Mouse (Mus musculus): ENCODE data around the gene Mgat4e. TPM values are rescaled to one million over a fixed set of nuclear protein-coding genes. Genes with fewer than 3 reads are reported as not detected.
A peak's percentile ranks its signal among the peaks of the same experiment; 100 is the strongest.

Gene Mgat4e
- polyA plus RNA-seq, 1 experiment from 2014 or later, result not detected

DNA sequence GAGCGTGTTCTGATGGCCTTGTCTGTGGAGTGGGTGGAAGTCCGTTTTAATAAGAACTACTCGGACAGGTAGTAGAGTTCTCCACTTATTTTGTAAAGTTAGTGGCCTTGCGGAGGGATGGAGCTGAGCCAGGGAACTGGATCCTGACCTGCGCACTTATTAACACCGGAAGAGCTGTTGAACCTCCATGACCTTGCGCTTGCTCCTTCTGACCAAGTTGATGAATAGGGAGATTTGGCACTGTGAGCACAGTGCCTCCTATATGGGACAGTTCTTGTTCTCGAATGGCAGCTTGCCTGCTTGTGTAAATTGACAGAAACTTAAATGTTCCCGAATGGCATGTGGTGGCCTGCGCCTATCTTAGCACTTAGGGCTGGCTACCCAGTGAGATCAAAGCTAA lies 53.5 kb downstream of the Mgat4e start:
- Histone ChIP-seq H3K4me1 (ENCODE audit: control insufficient read depth, insufficient read depth, low read length) (0 out of 2 replicates have a peak, but pooled peaks cover 3% of the 10 kb centered on the region), H3K36me3 (ENCODE audit: control insufficient read depth, insufficient read depth, low read length) (0 out of 2 replicates have a peak, but pooled peaks cover 2% of the 10 kb centered on the region), H3K27ac (ENCODE audit: low read depth, low read length) (no peak overlapping the region), H3K27me3 (ENCODE audit: control insufficient read depth, insufficient read depth, low read length) (no peaks in the 10 kb centered on the region), H3K4me3 (ENCODE audit: low read depth, low read length) (no peak overlapping the region), H3K9me3 (replicated peaks; ENCODE audit: control insufficient read depth, low read length) (no peaks in the 10 kb centered on the region), H3K4me2 (peak overlapping the region; percentile 78), H3K9ac (ENCODE audit: low read depth, low read length) (no peak overlapping the region)
- WGBS (ENCODE audit: insufficient replicate concordance), result 89% methylated on average over 10 of the region's 10 CpGs
- ATAC-seq (replicated peaks; ENCODE audit: insufficient number of reproducible peaks, low FRiP score, low TSS enrichment), result no peak

DNA sequence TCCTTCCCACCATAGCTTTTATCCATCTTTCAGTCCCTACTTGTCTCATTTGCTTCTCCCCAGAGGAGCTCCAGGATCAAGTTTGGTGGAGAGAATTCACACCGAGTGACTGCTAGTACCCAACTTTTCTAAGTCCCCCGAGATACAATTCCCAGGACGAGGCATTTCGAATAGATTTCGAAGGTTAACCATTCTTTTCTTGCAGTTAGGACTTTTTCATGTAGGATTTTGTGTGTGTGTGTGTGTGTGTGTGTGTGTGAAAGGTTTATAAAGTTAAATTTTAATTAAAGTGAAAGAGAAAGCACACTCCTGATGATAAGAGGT lies 54.3 kb downstream of the Mgat4e start:
- peak overlapping the region; percentile 90; the same call in 1 of the 2 replicates for H3K27ac ChIP-seq (ENCODE audit: low read depth, low read length)
- WGBS (ENCODE audit: insufficient replicate concordance), result 22% methylated on average over 5 of the region's 5 CpGs
- no peak for ATAC-seq (replicated peaks; ENCODE audit: insufficient number of reproducible peaks, low FRiP score, low TSS enrichment)

DNA sequence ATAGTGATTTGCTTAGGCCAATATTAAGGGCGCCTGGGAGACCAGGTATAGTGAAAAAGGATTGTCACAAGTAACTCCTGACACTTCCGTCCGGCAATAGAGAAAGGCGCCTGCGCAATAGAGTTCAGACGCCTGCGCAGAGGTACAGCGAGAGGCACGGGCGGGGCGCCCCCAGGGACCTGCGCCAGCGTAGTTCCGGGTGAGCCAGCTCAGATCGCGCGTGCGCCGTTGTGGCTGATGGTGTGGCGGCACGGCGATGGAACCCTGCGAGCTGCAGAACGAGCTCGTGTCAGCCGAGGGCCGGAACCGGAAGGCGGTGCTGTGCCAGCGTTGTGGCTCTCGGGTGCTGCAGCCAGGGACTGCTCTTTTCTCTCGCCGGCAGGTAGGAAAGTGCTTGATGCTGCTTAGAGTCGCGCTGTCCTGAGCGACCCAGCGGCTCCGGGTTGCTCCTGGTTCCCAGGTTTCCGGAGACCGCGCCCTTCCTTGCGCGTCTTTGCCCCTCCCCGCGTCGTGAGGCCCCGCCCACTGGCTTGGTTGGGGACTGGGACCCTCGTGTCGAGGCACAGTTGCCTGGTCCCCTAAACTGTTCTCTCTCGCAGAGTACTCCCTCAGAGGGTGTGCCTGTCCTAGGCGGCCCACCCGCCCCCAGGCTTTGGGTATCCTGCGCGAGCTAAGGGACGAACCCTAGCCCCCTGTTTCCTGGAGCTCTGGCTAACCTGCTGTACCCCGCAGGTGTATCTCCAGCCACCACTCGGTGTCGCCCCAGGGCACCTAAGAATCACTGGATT lies 54.9 kb downstream of the Mgat4e start, which contains the start of gene Rabif:
TSS of gene Rabif (plus strand) at position 221 of the 788 bp plus-strand sequence.
- Histone ChIP-seq H3K36me3 (ENCODE audit: control insufficient read depth, insufficient read depth, low read length) (0 out of 2 replicates have a peak, but pooled peaks cover 2% of the 10 kb centered on the region), H3K4me1 (ENCODE audit: control insufficient read depth, insufficient read depth, low read length) (0 out of 2 replicates have a peak, but pooled peaks cover 3% of the 10 kb centered on the region), H3K27ac (ENCODE audit: low read depth, low read length) (peak within 1 kb of the TSS; percentile 90), H3K4me2 (peak within 1 kb of the TSS; percentile 78), H3K27me3 (ENCODE audit: control insufficient read depth, insufficient read depth, low read length) (no peaks in the 10 kb centered on the region), H3K9ac (ENCODE audit: low read depth, low read length) (peak within 1 kb of the TSS; percentile 78), H3K4me3 (ENCODE audit: low read depth, low read length) (peak within 1 kb of the TSS; percentile 65), H3K9me3 (replicated peaks; ENCODE audit: control insufficient read depth, low read length) (no peaks in the 10 kb centered on the region)
- under 1% methylated on average over 58 of the region's 58 CpGs for WGBS (ENCODE audit: insufficient replicate concordance)
- ATAC-seq (replicated peaks; ENCODE audit: insufficient number of reproducible peaks, low FRiP score, low TSS enrichment), result peak; percentile 98

More for the DNA sequence above, 54.3 kb downstream of the Mgat4e start:
- Histone ChIP-seq H3K9me3 (replicated peaks; ENCODE audit: control insufficient read depth, low read length) (no peaks in the 10 kb centered on the region), H3K36me3 (ENCODE audit: control insufficient read depth, insufficient read depth, low read length) (0 out of 2 replicates have a peak, but pooled peaks cover 2% of the 10 kb centered on the region), H3K4me3 (ENCODE audit: low read depth, low read length) (peak overlapping the region; percentile 65), H3K27me3 (ENCODE audit: control insufficient read depth, insufficient read depth, low read length) (no peaks in the 10 kb centered on the region), H3K4me1 (ENCODE audit: control insufficient read depth, insufficient read depth, low read length) (0 out of 2 replicates have a peak, but pooled peaks cover 3% of the 10 kb centered on the region), H3K4me2 (peak overlapping the region; percentile 78), H3K9ac (ENCODE audit: low read depth, low read length) (peak overlapping the region; percentile 78)

DNA sequence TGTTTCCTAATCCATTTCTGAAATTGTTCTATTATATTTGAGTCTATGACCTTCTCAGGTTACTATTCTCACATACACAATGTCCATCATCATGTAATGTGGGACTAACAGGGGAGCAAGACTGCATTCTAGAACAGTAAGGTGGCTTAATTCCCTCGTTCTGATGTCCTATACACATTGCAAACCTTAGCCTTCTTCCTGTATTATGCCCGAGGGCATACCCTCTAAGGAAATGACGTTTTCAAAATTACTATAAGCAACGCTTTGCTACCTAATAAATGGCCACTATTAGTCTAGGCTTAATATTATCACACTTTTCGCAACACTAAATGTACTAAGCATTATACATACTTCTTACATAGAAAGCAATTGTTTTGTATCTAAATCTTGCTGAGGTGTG lies 55.5 kb downstream of the Mgat4e start:
- no peaks in the 10 kb centered on the region for H3K27me3 ChIP-seq (ENCODE audit: control insufficient read depth, insufficient read depth, low read length)
- peak overlapping the region; percentile 90 for H3K27ac ChIP-seq (ENCODE audit: low read depth, low read length)
- H3K4me3 ChIP-seq (ENCODE audit: low read depth, low read length), result peak overlapping the region; percentile 65
- 25% methylated on average over 5 of the region's 5 CpGs for WGBS (ENCODE audit: insufficient replicate concordance)
- H3K4me2 ChIP-seq, result peak overlapping the region; percentile 78
- H3K9me3 ChIP-seq (replicated peaks; ENCODE audit: control insufficient read depth, low read length), result no peaks in the 10 kb centered on the region
- ATAC-seq (replicated peaks; ENCODE audit: insufficient number of reproducible peaks, low FRiP score, low TSS enrichment), result no peak
- peak overlapping the region; percentile 78 for H3K9ac ChIP-seq (ENCODE audit: low read depth, low read length)
- H3K4me1 ChIP-seq (ENCODE audit: control insufficient read depth, insufficient read depth, low read length), result 0 out of 2 replicates have a peak, but pooled peaks cover 3% of the 10 kb centered on the region
- H3K36me3 ChIP-seq (ENCODE audit: control insufficient read depth, insufficient read depth, low read length), result peaks cover 4% of the 10 kb centered on the region; the same call in 1 of the 2 replicates

DNA sequence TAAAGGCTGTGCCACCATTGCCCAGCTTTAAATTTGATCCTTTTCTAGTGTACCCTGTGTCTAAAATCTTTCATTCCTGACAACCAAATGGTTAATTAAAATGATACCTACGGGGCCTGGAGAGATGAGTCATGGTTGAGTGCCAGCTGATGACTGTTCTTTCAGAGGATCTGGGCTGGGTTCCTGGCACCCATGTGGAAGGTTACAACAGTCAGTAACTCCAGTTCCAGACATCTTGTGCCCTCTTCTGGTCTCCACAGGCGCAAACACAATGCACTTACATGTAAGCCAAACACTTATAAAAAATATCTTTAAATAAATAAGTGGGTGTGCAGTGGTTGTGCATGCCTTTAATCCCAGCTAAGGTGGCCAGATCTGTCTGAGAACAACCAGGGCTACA lies 56.0 kb downstream of the Mgat4e start:
- Histone ChIP-seq H3K4me3 (ENCODE audit: low read depth, low read length) (0 out of 2 replicates have a peak overlapping the region, but pooled peaks have one; percentile 65), H3K4me2 (peak overlapping the region; percentile 78), H3K9ac (ENCODE audit: low read depth, low read length) (no peak overlapping the region), H3K4me1 (ENCODE audit: control insufficient read depth, insufficient read depth, low read length) (0 out of 2 replicates have a peak, but pooled peaks cover 3% of the 10 kb centered on the region), H3K9me3 (replicated peaks; ENCODE audit: control insufficient read depth, low read length) (no peaks in the 10 kb centered on the region), H3K27me3 (ENCODE audit: control insufficient read depth, insufficient read depth, low read length) (no peaks in the 10 kb centered on the region), H3K36me3 (ENCODE audit: control insufficient read depth, insufficient read depth, low read length) (peaks cover 5% of the 10 kb centered on the region; the same call in 1 of the 2 replicates), H3K27ac (ENCODE audit: low read depth, low read length) (no peak overlapping the region)
- WGBS (ENCODE audit: insufficient replicate concordance), result 84% methylated on average over 2 of the region's 2 CpGs
- ATAC-seq (replicated peaks; ENCODE audit: insufficient number of reproducible peaks, low FRiP score, low TSS enrichment), result no peak

DNA sequence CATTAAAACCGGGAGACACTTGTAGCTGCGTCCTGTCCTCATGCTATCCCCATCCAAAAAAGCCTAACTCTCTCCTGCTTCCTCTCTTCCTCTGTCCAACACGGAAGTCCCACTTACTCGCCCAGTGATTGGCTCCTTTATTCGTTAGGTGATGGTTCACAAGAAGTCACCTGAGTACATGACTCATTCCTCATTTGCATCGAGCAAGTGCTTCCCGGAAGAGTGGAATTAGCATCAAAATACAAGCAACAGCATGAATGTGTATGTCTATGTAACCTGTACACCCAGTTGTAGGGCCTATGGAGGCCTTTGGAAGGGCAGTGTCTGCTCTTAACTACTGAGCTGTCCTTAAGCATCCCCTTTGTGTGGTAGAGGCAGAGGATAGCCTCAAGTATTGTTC lies 57.2 kb downstream of the Mgat4e start:
- ATAC-seq (replicated peaks; ENCODE audit: insufficient number of reproducible peaks, low FRiP score, low TSS enrichment), result no peak

More for the DNA sequence above, 57.2 kb downstream of the Mgat4e start:
- no peak overlapping the region for H3K4me2 ChIP-seq
- H3K4me1 ChIP-seq (ENCODE audit: control insufficient read depth, insufficient read depth, low read length), result 0 out of 2 replicates have a peak, but pooled peaks cover 3% of the 10 kb centered on the region
- peaks cover 6% of the 10 kb centered on the region; the same call in 1 of the 2 replicates for H3K36me3 ChIP-seq (ENCODE audit: control insufficient read depth, insufficient read depth, low read length)
- H3K4me3 ChIP-seq (ENCODE audit: low read depth, low read length), result no peak overlapping the region
- H3K27ac ChIP-seq (ENCODE audit: low read depth, low read length), result no peak overlapping the region
- H3K27me3 ChIP-seq (ENCODE audit: control insufficient read depth, insufficient read depth, low read length), result no peaks in the 10 kb centered on the region
- H3K9ac ChIP-seq (ENCODE audit: low read depth, low read length), result no peak overlapping the region
- H3K9me3 ChIP-seq (replicated peaks; ENCODE audit: control insufficient read depth, low read length), result no peaks in the 10 kb centered on the region
- 74% methylated on average over 7 of the region's 7 CpGs for WGBS (ENCODE audit: insufficient replicate concordance)

Other genes with a start within 250 kb of the Mgat4e start
- 9.4 and 9.7 TPM in 2 replicates for gene Ppfia4, start 216.8 kb downstream of the Mgat4e start, polyA plus RNA-seq (2014; fragmentation: Nextera tagmentation; extraction: Ambion mirVana)
- gene Tmem183a, start 187.7 kb downstream of the Mgat4e start, polyA plus RNA-seq (2014; fragmentation: Nextera tagmentation; extraction: Ambion mirVana), result 75.1 and 78.8 TPM in 2 replicates
- gene 4933406M09Rik, start 163.7 kb downstream of the Mgat4e start, polyA plus RNA-seq (2014; fragmentation: Nextera tagmentation; extraction: Ambion mirVana), result not detected in 2 replicates
- gene Cyb5r1, start 144.1 kb downstream of the Mgat4e start, polyA plus RNA-seq (2014; fragmentation: Nextera tagmentation; extraction: Ambion mirVana), result 35.2 and 36.9 TPM in 2 replicates
- 129 and 130 TPM in 2 replicates for gene Adipor1, start 134.3 kb downstream of the Mgat4e start, polyA plus RNA-seq (2014; fragmentation: Nextera tagmentation; extraction: Ambion mirVana)
- 15.5 and 22.2 TPM in 2 replicates for gene Klhl12, start 94.2 kb downstream of the Mgat4e start, polyA plus RNA-seq (2014; fragmentation: Nextera tagmentation; extraction: Ambion mirVana)
- 35.3 and 37.9 TPM in 2 replicates for gene Rabif, start 55.0 kb downstream of the Mgat4e start, polyA plus RNA-seq (2014; fragmentation: Nextera tagmentation; extraction: Ambion mirVana)
- 34.9 and 35.9 TPM in 2 replicates for gene Kdm5b, start 10.5 kb upstream of the Mgat4e start, polyA plus RNA-seq (2014; fragmentation: Nextera tagmentation; extraction: Ambion mirVana)
- gene Syt2, start 97.0 kb upstream of the Mgat4e start, polyA plus RNA-seq (2014; fragmentation: Nextera tagmentation; extraction: Ambion mirVana), result 0.37 and 0.79 TPM in 2 replicates